Mouse (Mus musculus): ENCODE data around the gene Vipr2. TPM values are rescaled to one million over a fixed set of nuclear protein-coding genes. Genes with fewer than 3 reads are reported as not detected.

Gene Vipr2
- polyA plus RNA-seq, 2 experiments, result 2.9 to 5.6 TPM

DNA sequence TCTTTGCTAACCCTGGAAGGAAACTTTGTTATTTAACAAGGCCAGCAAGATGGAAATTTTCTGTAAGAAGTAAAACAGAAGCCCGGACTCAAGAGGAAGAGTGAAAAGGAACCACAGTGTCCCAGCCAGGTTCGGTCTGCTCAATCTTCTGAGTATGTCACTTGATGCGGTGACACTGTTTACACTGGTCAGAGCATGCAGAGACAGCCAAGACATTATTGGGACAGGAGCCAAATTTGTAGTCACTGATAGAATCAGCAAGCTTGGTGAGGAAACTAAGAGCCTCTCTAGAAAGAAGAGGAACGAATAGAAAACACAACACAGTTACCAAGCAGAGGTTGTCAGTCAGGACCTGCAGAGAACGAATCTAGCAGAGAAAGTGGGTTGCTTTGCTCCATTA is 92.1 kb downstream of the Vipr2 start:
- Histone ChIP-seq H3K9ac (ENCODE audit: low read depth, low read length, severe bottlenecking) (no peak overlapping the region), H3K4me1 (ENCODE audit: control insufficient read depth, insufficient read depth, low read length) (no peaks in the 10 kb centered on the region), H3K4me2 (replicated peaks; ENCODE audit: low read depth, low read length, severe bottlenecking) (no peak overlapping the region), H3K27me3 (ENCODE audit: control insufficient read depth, insufficient read depth, low read length) (no peaks in the 10 kb centered on the region), H3K36me3 (ENCODE audit: control insufficient read depth, insufficient read depth, low read length) (no peaks in the 10 kb centered on the region), H3K4me3 (replicated peaks; ENCODE audit: low read length) (no peak overlapping the region), H3K27ac (replicated peaks; ENCODE audit: low read depth, low read length) (no peak overlapping the region), H3K9me3 (ENCODE audit: control insufficient read depth, low read length) (no peaks in the 10 kb centered on the region)
- no peak for ATAC-seq (ENCODE audit: low FRiP score, low read depth)
- WGBS, result 81% methylated on average over 5 of the region's 5 CpGs
- no peak for DNase-seq (ENCODE audit: low spot score)
- TF ChIP-seq POLR2A (IDR thresholded peaks at IDR 0.05; ENCODE audit: borderline replicate concordance, extremely low read depth, insufficient read depth, insufficient read length), result no peak

DNA sequence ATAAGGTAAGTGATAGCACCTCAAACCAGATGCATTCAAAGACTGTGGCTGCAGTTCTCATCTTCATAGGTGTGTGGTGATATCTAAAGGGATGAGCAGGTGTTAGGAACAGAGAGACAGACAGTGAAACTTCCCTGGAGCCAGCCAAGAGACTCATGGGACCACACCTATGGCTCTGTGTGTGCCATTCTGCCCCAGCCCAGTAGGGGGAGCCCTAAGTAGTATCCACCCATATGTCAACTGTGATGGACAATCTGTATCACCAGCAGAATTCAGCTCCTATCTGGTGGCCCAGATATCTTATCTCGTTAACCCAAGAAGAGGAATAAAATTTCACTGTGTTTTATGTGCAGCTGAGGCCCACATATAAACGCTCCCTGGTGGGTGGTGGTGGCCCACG is 99.4 kb downstream of the Vipr2 start:
- Histone ChIP-seq H3K36me3 (ENCODE audit: control insufficient read depth, insufficient read depth, low read length) (no peaks in the 10 kb centered on the region), H3K9me3 (ENCODE audit: control insufficient read depth, low read length) (no peaks in the 10 kb centered on the region), H3K27ac (replicated peaks; ENCODE audit: low read depth, low read length) (no peak overlapping the region), H3K4me1 (ENCODE audit: control insufficient read depth, insufficient read depth, low read length) (no peaks in the 10 kb centered on the region), H3K27me3 (ENCODE audit: control insufficient read depth, insufficient read depth, low read length) (no peaks in the 10 kb centered on the region), H3K9ac (ENCODE audit: low read depth, low read length, severe bottlenecking) (no peak overlapping the region), H3K4me2 (replicated peaks; ENCODE audit: low read depth, low read length, severe bottlenecking) (no peak overlapping the region), H3K4me3 (replicated peaks; ENCODE audit: low read length) (no peak overlapping the region)
- DNase-seq (ENCODE audit: low spot score) (no peak), ATAC-seq (ENCODE audit: low FRiP score, low read depth) (no peak)
- no peak for TF ChIP-seq POLR2A (IDR thresholded peaks at IDR 0.05; ENCODE audit: borderline replicate concordance, extremely low read depth, insufficient read depth, insufficient read length)
- 88% methylated on average over 3 of the region's 3 CpGs for WGBS

GRCm38 (mm10) chr12:116181436-116182050 is 104.0 kb downstream of the Vipr2 start:
- no peak for DNase-seq (ENCODE audit: low spot score)
- no peak overlapping the region for H3K9ac ChIP-seq (ENCODE audit: low read depth, low read length, severe bottlenecking)
- H3K36me3 ChIP-seq (ENCODE audit: control insufficient read depth, insufficient read depth, low read length), result no peaks in the 10 kb centered on the region
- no peak for TF ChIP-seq POLR2A (IDR thresholded peaks at IDR 0.05; ENCODE audit: borderline replicate concordance, extremely low read depth, insufficient read depth, insufficient read length)
- H3K4me2 ChIP-seq (replicated peaks; ENCODE audit: low read depth, low read length, severe bottlenecking), result no peak overlapping the region
- 79% methylated on average over 4 of the region's 4 CpGs for WGBS
- H3K9me3 ChIP-seq (ENCODE audit: control insufficient read depth, low read length), result no peaks in the 10 kb centered on the region
- no peak overlapping the region for H3K27ac ChIP-seq (replicated peaks; ENCODE audit: low read depth, low read length)
- no peaks in the 10 kb centered on the region for H3K27me3 ChIP-seq (ENCODE audit: control insufficient read depth, insufficient read depth, low read length)
- no peak for ATAC-seq (ENCODE audit: low FRiP score, low read depth)
- no peaks in the 10 kb centered on the region for H3K4me1 ChIP-seq (ENCODE audit: control insufficient read depth, insufficient read depth, low read length)
- H3K4me3 ChIP-seq (replicated peaks; ENCODE audit: low read length), result no peak overlapping the region

- Histone ChIP-seq H3K36me3 (ENCODE audit: control insufficient read depth, insufficient read depth, low read length) (no peaks in the 10 kb centered on the region), H3K4me3 (replicated peaks; ENCODE audit: low read length) (no peak overlapping the region), H3K27me3 (ENCODE audit: control insufficient read depth, insufficient read depth, low read length) (no peaks in the 10 kb centered on the region), H3K4me1 (ENCODE audit: control insufficient read depth, insufficient read depth, low read length) (no peaks in the 10 kb centered on the region), H3K9me3 (ENCODE audit: control insufficient read depth, low read length) (no peaks in the 10 kb centered on the region), H3K9ac (ENCODE audit: low read depth, low read length, severe bottlenecking) (no peak overlapping the region), H3K4me2 (replicated peaks; ENCODE audit: low read depth, low read length, severe bottlenecking) (no peak overlapping the region), H3K27ac (replicated peaks; ENCODE audit: low read depth, low read length) (no peak overlapping the region)
- ATAC-seq (ENCODE audit: low FRiP score, low read depth) (no peak), DNase-seq (ENCODE audit: low spot score) (peak; percentile 18)
- no peak for TF ChIP-seq POLR2A (IDR thresholded peaks at IDR 0.05; ENCODE audit: borderline replicate concordance, extremely low read depth, insufficient read depth, insufficient read length)
These were observed 104.8 kb downstream of the Vipr2 start for GRCm38 (mm10) chr12:116182376-116182775.

DNA sequence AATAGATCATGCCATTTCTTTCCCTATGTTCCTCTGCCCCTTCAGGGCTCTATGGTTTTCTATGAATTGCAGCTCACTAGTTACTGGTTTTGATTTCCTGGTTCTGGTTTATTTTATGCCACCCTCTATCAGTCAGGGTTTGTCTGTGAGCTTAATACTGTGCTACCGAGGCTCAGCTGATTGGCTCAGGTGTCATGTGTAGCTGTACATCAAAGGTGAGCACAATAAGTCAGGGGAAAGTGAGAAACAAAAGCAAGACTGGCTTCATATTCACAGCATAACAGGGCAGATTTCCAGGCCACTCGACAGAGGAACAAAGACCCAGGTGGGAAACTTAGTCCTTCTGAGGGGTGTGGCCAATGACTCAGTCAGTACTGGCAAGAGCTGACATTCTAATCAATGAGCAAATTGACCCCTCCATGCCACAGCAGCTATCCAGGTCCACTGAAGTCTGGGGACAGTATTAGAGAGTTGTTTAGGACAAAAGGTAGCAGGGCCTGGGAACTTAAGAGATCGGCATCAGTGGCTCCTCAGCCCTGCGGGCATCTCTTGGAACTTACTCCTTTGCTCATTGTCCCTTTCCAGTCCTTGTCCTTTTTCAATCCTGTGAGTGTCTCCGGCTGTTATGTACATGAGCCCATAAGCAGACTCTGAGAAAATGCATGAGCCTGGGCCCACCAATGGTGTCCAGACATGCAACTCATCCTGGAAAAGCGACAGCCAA is 105.8 kb downstream of the Vipr2 start:
- Histone ChIP-seq H3K4me3 (replicated peaks; ENCODE audit: low read length) (no peak overlapping the region), H3K9me3 (ENCODE audit: control insufficient read depth, low read length) (no peaks in the 10 kb centered on the region), H3K9ac (ENCODE audit: low read depth, low read length, severe bottlenecking) (no peak overlapping the region), H3K36me3 (ENCODE audit: control insufficient read depth, insufficient read depth, low read length) (no peaks in the 10 kb centered on the region), H3K27me3 (ENCODE audit: control insufficient read depth, insufficient read depth, low read length) (no peaks in the 10 kb centered on the region), H3K4me2 (replicated peaks; ENCODE audit: low read depth, low read length, severe bottlenecking) (no peak overlapping the region), H3K27ac (replicated peaks; ENCODE audit: low read depth, low read length) (no peak overlapping the region), H3K4me1 (ENCODE audit: control insufficient read depth, insufficient read depth, low read length) (no peaks in the 10 kb centered on the region)
- whole genome bisulfite sequencing, result 77% methylated on average over 6 of the region's 6 CpGs
- DNase-seq (ENCODE audit: low spot score) (no peak), ATAC-seq (ENCODE audit: low FRiP score, low read depth) (no peak)
- TF ChIP-seq POLR2A (IDR thresholded peaks at IDR 0.05; ENCODE audit: borderline replicate concordance, extremely low read depth, insufficient read depth, insufficient read length), result no peak

Data from limb, embryonic 14.5 days (tissue).